Mouse (Mus musculus) C2C12 (cell line): ENCODE results near the gene Slc35g1.

ENCODE experiments used
- CEBPB ChIP-seq: IDR thresholded peaks from one replicate; pipeline ENCODE4 v1.6.1; 2011; ENCODE audit warnings: low read depth, mild to moderate bottlenecking, control low read depth, moderate library complexity
- CTCF ChIP-seq: IDR thresholded peaks from one replicate; pipeline ENCODE4 v1.5.1; 2011; ENCODE audit not compliant: control insufficient read depth, insufficient read depth, insufficient read length
- MYOG ChIP-seq: IDR thresholded peaks from one replicate; pipeline ENCODE4 v1.6.1; 2011; ENCODE audit not compliant: control insufficient read depth, insufficient read length; ENCODE audit errors: extremely low read depth
- USF1 ChIP-seq: IDR thresholded peaks from one replicate; pipeline ENCODE4 v1.6.1; 2011; ENCODE audit warnings: low read depth, mild to moderate bottlenecking, control low read depth, moderate library complexity

- no peak for TF ChIP-seq CEBPB
- TF ChIP-seq CTCF = no peak
- no peak for TF ChIP-seq USF1
- no peak for TF ChIP-seq MYOG
Observed at GRCm38 (mm10) chr19:38372460-38373102, 23.2 kb upstream of the Slc35g1 start.
